Mouse (Mus musculus): ENCODE data around the gene Dusp15.

The Dusp15 gene

DNA sequence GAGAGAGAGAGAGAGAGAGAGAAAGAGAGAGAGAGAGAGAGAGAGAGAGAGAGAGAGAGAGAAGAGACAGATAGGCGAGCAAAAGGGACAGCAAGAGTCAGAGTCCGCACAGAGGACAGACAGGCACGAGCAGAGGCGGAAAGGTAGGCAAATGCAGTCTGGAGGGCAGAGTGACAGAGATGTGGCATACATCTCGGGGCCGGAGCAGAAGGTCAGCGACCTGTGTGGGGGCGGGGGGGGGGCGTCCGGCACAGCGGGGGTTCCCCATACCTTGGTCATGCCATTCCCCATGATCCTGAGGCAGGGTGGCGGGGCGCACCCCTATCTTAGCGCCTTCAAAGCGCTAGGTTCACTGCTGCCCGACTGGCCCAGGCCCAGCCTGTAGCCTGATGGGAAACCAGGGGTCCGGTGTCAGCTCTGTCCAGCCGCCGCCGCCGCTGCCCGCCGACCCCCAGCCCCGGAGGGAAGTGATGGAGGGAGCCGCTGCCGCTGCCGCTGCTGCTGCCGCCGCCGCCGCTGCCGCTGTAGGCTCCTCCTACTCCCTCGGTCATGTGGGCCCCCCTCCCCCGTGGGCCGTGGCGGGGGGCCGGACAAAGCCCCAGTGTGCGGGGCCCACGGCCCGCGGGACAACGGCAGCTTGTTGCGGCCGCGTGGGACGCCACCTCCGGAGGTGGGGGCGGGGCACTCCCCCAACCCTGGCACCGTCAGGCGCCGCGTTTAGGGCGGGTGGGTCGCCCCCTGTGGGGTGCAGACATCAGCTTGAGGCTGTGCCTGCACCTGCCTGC lies at the start of gene Dusp15:
TSS of gene Dusp15 (minus strand) at position 634 of the 785 bp plus-strand sequence.
- no peak for DNase-seq

DNA sequence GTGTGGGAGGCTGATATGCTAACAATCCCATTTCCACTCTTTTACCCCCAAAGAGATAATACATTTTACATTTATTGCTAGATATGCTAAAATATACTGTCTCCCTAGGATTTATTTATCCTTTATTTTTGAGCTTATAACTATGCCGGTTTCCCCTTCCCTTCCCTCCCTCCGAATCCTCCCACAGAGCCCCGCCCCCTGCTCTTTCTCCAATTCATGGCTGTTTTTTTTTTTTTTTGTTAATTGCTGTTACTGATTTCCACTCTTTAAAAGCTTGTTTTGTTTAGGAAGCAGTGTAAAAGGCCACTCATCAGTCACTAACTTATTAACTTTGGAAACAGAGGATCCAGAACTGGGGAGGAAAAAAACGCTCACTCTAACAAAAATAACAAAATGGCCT lies 45.5 kb upstream of the Dusp15 start:
- DNase-seq = no peak

DNA sequence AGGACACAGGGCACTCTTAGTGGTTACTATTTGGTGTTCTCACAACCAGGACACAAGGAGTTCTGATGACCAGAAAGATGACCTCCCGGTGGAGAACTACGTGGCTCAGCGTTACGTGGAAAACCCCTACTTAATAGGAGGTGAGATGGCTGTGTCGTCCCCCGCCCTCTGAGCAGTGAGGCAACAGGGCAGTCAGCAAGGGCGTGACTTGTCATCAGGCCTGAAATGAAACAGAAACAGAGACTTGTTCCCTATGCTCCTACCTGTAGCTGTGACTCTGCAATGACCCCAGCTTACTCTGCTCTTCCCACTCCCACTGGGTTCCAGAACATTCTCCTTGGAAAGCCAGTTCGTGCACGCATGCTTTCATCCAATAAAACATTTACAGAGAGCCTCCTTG lies 40.0 kb upstream of the Dusp15 start:
- no peak for DNase-seq

DNA sequence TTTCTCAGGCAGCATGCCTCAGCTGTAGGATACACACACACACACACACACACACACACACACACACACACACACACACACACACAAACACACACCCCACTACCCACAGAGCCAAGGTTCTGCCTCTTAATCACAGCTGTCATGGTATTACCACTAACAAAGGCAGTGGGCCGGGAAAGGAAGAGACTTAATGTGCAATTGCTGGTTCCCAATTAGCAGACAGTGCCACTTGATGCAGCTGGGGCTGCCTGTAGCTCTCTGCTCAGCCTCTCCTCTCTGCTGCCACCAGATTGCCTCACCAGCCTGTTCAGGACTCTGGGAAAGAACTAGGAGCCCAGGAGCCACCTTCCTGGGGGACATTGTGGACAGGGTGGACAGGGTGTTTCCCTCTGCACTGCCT lies 34.1 kb upstream of the Dusp15 start:
- no peak for DNase-seq

DNA sequence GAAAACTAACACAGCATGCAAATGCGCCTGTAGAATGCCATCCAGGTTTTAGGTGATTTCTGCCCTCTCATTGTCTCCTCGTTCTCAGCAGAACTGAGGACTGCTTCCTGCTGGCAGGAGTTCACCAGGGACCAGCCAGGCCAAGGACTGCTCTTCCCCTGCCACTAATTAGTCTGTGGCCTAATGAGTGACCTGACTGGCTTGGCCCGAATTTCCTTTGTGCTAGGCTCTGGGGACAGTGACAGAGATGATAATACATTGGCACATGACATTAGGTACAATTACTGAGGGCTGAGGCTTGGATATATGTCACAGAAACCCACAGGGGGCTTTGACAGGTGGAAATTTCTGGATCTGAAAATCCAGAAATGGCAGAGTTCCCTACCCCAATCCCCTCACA lies 25.5 kb upstream of the Dusp15 start:
- DNase-seq = no peak

DNA sequence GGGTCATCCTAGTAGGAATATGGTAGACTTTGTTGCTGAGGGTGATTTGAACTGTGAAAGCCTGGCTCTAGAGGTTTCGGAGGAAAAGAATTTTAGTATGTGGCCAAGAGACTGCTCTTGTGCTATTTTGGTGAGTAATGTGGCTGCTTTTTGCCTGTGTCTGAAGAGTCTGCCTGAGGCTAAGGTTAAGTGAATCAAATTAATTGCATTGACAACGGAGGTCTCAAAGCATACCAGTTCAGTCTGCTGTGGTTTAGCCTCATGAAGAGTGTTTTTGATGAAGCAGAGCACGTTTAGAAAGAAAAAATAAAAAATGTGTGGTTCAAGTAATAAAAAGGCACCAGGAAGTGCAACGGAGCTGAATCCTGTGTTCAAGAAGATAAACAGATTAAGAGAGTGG lies 14.1 kb upstream of the Dusp15 start:
- no peak for DNase-seq

DNA sequence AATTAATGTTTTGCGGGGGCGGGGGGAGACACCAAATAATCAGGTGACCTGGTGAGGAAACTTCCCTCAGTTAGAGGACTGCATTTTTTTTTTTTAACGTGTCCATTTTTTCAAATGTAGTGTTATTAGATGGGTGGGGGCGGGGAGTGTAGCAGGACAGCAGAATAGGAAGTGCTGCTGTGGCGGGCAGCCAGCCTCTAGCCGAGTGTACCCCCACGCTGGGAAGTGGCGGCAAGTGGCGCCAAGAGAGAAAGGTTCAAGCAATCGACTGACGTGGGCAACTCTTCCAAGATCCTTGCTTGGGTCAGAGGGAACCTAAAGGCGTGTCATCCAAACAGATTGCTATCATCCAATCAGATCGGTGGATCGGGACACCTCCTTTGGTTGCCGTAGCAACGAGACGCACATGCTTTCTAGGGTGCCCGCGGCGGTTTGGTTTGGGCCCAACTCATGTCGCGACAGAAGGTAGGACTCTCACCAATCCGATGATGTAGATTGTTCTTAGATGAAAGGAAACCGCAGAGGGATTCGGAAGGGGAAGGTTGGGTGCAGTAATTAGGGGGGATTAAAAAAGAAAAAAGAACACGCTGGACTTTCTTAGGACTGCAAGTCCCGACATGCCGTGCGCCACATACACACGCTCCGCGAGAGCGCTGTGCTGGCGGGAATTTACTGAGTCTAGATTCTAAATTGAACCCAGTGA lies 10.7 kb upstream of the Dusp15 start, which contains the start of gene Ttll9:
TSS of gene Ttll9 (plus strand) at position 395 of the 703 bp plus-strand sequence.
- DNase-seq = peak; percentile 16 to 33

DNA sequence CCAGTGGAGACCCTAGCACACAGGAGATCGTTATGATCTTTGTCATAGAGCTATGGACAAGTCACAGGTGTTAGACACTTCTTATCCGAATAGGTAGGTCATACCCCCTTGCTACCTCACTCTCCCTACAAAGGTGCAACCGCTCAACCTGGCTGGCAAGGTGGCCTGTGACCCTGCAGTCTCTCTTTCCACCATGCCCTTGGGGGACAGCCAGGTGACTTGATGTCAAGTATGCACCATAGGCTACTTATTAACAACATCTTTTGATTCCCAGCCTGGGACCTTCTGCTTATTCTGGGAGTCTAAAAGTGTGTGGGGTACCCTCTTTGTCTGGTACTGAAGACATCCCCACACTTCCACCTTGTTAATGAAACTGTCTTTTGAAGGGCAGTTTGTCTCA lies 6.6 kb upstream of the Dusp15 start:
- no peak for DNase-seq

DNA sequence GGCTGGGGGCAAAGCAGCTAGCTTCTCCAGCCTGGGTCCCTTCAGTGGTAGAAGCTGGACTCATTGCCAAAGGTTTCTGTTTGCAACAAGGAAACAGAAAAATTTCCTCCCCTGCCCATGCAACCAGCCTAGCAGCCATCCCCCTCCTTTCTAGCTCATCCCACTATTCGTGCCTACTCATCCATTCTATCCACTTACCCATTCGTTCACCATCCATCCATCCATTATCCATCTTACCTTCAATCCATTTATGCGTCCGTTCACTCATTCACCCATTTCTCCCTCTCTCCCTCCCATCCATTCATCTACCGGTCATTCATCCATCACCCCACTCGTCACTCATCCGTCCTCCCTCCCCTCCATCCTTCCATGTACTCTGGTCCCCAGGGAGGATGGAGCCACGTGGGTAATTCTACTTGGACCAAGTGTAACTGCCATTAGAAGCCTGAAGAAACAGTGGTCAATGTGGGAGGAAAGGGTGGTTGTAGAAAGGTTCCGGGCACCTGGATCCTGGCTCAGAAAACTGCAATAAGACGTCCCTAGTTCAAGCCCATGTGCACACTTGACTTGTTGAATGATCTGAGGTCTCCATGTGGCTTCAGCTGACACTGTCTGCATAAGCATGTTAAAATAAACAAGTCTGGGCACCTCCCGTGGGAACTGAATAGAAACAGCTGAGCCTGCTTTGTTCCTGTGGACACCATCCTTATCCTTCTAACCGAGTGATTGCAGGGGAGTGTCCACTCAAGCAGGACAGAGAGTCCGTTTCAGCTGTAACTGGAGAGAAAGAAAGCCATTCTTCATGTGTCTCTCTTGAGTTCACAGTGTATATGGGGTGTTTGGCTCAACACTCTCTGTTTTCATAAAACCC lies 587 bp upstream of the Dusp15 start:
- DNase-seq = no peak

DNA sequence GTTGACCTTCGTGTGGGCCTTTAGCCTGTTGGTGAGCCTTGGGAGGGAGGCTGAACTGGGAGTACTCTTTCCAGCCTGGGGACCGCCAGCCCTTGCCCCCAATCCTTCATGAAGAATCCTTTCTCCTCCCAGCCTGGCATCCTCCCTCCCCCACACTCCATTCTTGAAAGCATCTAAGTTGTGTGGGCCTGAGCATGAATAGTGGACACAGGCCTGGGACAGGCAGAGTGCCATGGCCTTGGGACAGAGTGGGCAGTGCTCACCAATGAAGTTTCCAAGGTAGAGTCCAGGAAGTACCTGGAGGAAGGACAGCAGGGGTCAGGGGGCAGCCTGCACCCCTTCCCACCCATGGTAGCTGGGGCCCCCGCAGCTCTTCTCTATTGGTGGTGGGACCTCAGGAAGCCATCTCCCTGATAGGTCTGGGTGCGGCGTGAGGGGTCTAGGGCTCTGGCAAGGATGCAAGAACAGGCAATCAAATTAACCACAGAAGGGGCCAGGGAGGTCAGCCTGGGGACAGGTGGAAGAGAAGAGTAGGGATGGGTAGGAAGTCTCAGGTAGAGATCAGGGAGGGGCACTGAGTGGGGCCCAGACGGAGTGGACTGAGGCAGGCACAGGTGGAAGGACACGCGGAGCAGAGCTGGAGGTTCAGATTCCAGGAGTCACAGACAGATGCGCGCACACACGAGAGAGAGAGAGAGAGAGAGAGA lies 987 bp downstream of the Dusp15 start:
- DNase-seq = no peak

DNA sequence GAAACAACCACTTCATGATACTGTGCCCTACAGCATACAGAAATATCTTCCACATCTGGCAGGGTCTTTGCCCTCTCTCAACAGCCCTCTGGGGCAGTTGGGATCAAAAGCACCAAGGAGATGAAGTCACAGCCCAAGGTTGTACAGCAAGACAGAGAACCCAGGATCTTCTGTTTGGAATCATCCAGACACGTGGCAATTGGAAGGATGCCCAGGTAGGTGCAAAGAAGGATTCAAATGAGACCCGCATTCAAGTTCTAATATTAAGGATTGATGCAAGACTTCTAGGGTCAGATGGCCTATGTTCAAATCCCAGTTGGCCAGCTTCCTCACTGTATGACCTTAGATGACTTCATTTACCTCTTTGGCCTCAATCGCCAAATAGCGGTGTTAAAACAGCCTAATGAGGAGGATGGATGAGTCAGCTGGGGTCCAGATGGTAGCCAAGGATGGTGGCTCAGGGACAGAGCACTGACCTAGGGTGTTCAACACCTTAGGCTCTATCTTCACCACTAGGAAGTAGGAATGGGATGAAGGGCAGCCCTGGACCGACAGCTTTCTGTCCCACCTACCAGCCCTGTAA lies 3.0 kb downstream of the Dusp15 start:
- DNase-seq = no peak

DNA sequence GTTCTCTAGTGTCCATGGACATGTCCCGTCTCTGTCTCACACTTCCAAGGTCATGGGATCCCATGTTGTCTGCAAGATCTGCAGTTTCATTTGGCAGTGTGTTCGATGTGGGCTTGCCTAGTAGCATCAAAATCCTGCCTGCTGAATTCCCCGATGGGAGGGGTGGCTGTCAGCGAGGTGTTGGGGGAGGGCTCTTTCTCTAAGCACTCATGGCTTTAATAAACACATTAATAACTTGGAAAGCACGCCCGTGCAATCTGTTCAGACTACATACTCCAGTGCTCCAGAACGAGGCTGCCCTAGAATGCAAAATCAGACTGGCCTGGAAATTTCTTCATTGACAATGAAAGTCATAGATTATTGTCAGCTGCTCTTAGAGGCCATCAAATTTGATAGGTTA lies 4.4 kb downstream of the Dusp15 start:
- no peak for DNase-seq

DNA sequence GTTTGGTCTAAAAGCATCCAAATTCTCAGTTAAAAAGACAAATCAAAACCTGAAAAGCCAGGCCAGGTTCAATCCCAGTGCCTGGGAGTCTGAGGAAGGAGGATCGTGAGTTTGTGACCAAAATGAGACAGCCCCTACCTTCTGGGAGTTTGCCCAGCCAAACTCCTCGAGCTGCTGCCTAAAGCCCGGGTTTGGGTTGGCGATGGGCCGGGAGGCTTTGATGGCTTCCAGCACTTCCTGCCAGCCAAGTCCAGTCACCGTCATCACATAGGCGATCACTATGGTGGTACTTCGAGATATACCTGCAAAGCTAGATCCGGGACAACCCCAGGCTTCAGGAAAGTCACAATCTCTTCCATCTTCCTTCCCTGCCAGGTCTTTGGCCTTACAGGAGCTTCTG lies 7.5 kb downstream of the Dusp15 start:
- no peak for DNase-seq

DNA sequence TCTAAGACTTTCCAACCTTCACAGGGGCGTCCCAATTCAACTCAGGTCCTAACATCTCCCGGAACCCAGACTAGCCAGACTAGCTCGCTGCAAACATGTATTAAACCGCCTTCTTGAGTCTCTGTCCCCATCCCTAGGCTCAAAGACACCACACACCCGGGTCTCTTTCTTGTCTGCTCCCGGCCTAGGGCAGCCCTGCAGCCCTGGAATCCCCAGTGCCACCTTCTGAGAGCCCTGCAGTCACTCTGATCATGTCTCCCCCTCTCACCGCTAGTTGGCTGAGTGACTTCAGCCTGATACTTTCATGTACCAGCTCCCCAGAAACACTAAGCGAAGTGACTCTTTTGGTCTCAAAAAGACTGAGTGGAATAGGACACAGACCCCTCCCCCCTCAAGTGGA lies 7.9 kb downstream of the Dusp15 start:
- DNase-seq = no peak

DNA sequence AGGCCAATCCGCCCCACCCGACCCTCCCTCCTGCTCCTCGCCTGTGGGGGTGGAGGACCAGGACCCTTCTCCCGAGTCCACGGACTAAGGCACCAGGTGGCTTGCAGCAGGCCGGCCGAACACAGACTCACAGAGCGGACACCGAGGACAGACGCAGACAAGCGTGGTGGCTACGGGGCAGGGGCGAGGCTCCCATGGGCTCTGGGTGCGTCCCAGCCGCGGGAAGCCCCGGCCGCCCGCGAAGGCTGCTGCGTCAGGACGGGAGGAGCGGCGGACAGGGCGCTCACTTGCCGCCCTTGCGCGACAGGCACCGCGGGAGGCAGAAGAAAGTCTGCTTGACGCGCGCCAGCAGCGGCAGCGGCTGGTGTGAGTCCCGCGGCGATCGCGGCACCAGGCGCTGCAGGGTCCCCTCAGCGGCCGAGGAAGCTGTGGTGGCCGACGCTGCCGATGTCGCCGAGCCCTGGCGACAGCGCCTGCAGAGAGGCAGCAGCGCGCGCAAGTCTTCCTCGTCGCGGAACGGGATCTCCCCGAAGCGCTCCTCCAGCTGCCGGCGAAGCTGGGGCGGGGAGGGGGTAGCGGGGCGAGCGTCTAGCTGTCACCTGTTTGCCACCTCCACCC lies 8.5 kb downstream of the Dusp15 start:
- no peak for DNase-seq

DNA sequence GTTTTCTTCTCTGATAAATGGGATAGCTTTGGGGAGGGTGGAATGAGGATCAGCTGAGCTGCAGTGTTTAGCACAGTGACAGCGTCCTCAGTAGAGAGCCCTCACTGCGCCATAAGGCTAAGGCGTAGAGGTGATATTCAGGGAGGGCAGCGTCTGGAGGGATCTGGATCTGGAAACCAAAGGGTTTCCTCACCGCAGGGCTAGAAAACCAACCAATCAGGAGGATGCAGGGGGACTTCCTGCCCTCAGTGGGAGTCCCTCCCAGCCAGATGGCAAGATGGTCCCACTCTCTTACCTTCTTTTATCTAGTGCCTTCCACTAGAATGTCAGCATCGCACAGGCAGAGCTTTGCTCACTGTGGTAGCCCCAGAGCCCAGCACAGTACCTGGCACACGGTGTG lies 9.7 kb downstream of the Dusp15 start:
- no peak for DNase-seq

DNA sequence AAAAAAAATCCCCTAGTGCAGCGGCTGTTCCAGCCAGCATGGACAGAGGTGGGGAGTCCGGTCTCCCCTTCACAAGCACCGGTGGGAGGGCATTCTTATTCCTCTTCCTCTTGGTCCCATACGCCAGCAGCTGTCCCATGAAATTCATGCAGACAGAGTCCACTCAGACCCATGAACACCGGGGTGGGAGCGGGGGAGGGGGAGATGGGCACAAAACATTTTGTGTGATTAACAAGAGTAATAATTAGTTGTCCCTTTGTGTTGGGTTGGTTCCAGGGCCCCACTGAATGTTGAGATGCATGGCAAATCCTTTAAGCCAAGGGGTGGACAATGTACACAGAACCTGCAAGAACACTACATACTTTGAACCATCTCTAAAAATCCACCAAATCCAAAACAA lies 10.4 kb downstream of the Dusp15 start:
- DNase-seq = no peak

DNA sequence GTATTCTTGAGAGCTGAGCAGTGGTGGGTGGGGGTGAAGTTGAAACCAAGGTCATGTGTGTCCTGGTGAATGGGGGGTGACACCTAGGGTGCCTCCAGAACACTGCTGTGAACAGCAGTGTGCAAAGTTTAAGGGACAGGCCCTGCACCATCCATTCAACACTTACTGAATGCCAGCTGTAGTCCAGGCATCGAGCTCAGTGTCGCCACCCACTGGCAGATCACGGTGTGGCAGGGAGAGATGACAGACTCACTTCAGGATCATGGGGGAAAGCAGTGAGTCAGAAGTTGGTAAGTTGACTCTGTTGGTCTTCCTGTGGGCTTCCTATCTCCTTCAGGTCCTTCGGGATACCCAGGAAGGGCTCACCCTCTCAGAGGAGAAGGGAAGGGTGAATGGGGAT lies 11.7 kb downstream of the Dusp15 start:
- peak in 1 of 2 experiments; percentile 47 for DNase-seq

DNA sequence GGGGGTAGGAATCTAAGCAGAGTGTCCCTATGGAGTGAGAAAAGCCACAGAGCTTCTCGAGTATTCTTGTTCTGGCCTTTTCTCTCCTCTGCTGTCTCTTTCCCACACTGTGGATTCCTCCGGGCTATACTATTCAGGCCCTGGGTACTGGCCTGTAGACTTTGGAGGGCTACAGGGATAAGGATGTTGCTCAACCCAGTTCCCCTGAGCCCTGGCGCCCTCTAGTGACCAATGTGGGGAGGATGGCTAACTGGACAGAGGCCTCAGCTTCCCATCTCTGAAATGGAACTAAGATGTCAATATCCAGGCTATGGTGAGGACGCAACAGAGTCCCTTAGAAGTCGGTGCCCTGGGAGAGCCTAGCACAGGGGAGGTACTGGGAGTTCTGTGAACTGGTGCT lies 17.9 kb downstream of the Dusp15 start:
- DNase-seq = peak in 1 of 2 experiments; percentile 38

DNA sequence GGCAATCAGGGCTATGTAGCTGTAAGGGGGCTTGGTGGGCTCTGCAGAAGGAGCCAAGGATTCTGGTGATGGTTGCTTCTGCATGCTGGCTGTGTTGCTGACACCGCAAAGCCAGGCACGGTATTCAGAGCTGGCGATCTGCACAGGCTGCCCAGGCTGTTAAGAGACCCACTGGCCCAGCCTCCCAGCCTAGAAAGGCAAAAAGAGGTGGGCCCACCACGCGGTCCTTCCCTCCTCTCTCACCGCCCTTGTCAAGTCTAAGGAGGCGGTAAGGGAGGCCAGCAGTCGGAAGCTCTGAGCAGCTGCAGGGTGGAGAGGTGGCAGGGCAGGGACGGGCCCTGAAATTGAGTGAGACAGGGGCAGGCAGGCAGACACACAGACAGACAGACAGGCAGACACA lies 18.4 kb downstream of the Dusp15 start, which contains the start of gene Foxs1:
TSS of gene Foxs1 (minus strand) at position 161 of the 400 bp plus-strand sequence.
- DNase-seq = peak in 1 of 2 experiments; percentile 23

DNA sequence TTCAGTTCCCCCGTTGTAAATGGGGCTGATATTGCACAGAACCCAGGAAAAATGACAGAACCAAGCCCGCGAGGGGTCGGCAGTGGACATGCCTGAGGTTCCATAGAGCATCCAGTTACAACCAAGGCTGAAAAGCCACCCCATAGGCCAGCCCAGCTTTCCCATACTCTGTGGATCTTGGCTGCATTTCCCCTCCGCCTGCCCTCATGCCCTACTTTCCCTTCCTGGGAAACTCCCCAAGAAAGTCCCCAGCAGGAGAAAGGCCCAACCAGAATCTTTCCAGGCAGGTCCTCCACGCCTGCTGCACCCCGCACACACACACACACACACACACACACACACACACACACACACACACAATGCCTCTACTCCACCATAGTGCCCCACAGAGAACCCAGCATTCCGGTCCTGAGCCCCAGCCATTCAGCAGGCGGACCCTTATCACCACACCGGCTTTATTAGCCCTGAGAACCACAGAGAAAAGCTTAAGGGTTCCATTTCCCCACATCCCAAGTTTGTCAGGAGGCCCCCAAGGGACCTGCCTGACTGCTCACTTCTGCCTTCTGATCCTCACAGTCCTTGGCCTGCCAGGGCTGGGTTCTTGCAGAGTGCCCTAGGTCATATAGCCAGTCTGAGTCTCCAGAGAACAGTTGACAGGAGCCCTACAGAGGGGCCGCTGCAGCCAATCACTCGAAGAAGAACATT lies 19.9 kb downstream of the Dusp15 start:
- DNase-seq = no peak
